Mouse (Mus musculus) adrenal gland, adult 10 weeks (tissue): ENCODE results near the gene E330014E10Rik. TPM values are rescaled to one million over a fixed set of nuclear protein-coding genes. Genes with fewer than 3 reads are reported as not detected.

ENCODE experiments used
- polyA plus RNA-seq: library from polyadenylated mRNA; stranded (reverse); fragments of 350-450 nt; fragmentation: Illumina TruSeq; extraction: RNeasy Lipid Tissue Mini Kit (QIAGEN cat#74804); gene quantifications from one replicate; pipeline ENCODE4 v1.2.3, GENCODE M21; 2014; ENCODE audit warnings: low read depth, low replicate concordance

Gene E330014E10Rik
- polyA plus RNA-seq: not detected

GRCm38 (mm10) chr5:95775690-95776089 is at the start of gene E330014E10Rik:
TSS of gene E330014E10Rik (plus strand) at chr5:95775990.

GRCm38 (mm10) chr5:95736073-95736472 is 39.7 kb upstream of the E330014E10Rik start, which contains the start of gene Gm7978:
TSS of gene Gm7978 (minus strand) at chr5:95736173.

GRCm38 (mm10) chr5:95741714-95742113 is 34.1 kb upstream of the E330014E10Rik start, which contains the start of gene Gm7982:
TSS of gene Gm7982 (plus strand) at chr5:95742014.

Other genes with a start within 250 kb of the E330014E10Rik start
- gene Gm7971, start 181.1 kb upstream of the E330014E10Rik start, polyA plus RNA-seq: not detected
- not detected for gene Gm7978, start 39.8 kb upstream of the E330014E10Rik start, polyA plus RNA-seq
- gene Gm7982, start 34.0 kb upstream of the E330014E10Rik start, polyA plus RNA-seq: not detected
- 6.1 TPM for gene Cxcl13, start 181.0 kb downstream of the E330014E10Rik start, polyA plus RNA-seq